Mouse (Mus musculus): ENCODE measurements around the gene Ndc80.
"Not testable (repeated sequence)": the region's sequence is repeated elsewhere in the genome, so short reads cannot be mapped to it uniquely, and the experiment has no call there.

Ndc80 gene

GRCm38 (mm10) chr17:71477481-71477880, 49.2 kb downstream of the Ndc80 start:
- no peak for DNase-seq

DNA sequence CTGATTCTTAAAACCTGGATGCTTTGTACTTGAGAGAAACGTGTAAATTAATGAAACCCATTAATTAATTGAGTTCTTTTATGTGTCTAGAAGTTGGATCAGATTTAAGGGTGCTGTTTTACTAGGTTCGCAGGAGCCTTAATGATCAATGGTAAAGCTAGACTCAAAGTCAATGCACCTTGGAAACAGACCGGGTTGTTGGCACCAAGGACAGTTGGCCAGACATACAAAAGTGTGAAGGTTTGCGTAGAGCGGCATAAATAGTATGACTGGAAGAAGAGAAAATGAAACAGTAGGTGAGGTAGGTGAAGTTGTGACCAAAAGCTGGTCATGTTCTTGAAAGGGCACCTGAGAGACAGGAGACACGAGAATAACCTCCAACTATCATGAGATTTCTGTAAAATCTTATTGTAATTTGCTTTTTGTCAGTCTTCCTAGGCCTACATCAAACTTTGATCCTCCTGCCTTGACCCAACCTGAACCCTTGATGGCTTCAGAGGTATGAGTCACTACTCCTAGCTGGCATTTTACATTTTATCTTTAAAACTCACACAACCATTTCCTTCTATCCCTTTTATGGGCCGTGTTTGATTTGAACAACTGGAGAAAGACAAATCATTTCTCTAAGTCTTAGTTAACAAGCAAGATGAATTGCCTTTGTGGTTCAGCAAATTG, 50.2 kb downstream of the Ndc80 start:
- DNase-seq, result no peak

DNA sequence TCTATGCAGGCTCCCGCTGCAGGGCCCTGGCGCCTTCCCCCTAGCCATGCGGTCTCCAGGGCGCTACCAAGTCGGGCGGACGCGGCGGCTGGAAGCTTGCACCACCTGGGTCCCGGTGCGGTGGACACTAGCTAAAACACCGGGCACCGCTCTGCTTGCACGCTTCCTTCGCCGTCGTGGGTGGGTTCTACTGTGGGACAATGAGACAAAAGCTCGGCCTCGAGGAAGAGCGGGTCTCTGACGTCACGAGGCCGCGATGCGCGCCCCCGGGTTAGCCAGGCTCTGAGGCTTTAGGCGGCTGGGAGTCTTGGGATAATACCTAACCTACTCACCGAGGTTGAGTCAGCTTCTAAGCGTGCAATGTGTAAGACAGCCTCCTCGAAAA, 51.0 kb downstream of the Ndc80 start:
- DNase-seq, result peak; percentile 48 to 74

- DNase-seq, result peak; percentile 95 to 96
Measured at GRCm38 (mm10) chr17:71474762-71475704, 51.6 kb downstream of the Ndc80 start, which contains the start of gene Smchd1. Gene Smchd1, minus strand, starts transcription at chr17:71475343.

DNA sequence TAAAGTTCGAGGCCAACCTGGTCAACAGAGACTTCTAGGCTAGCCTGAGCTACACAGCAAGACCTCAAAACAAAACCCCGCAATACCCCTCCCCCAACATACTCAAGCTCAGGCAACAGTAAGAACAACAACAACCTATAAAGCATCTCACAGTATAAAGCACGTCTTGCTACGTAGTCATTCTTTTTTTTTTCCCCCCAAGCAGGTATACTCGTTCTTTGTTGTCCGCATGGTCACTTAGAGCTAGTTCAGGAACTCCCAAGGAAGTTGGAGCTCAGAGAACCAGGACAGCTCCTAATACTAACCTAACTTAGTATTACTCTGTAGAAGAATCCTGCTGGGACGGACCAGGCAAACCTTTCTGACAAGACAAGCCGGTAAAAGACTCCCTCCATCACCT, 52.5 kb downstream of the Ndc80 start:
- no peak for DNase-seq

GRCm38 (mm10) chr17:71471261-71471660, 55.4 kb downstream of the Ndc80 start:
- DNase-seq, result no peak

DNA sequence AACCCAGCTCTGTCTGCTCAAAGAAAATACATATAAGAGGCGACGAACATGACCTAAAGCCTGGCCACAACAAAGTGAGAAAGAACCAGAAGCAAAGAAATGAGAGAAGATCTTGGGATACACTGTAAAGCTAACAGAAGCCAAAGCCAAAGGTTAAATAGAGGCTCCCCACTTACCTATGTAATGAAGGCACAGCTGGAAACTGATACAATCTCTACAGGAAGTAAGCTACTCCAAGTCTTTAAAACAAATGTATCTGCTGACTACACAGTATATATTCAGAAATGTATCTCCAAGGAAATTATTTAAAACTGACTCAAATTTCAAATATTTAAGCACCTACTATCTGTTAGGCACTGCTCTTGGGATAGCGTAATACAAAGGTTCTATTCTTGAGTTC, 66.3 kb downstream of the Ndc80 start:
- no peak for DNase-seq

DNA sequence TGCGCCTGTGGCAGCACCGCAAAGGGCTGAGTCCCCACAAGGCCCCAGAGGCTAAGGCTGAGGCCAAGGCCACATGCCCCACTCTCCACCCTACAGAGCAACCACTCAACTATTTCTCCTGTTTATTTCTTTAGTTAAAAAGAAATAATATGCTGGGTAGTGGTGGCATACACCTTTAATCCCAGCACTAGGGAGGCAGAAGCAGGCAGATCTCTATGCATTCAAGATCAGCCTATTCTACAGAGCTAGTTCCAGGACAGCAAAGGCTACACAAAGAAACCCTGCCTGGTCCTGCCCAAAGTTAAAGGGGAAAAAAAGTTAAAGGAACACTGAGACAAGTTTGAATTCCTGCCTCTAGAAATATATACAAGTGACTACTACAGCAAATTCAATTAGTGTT, 66.8 kb downstream of the Ndc80 start, which contains the start of gene Gm4707:
Gm4707 (minus strand) TSS at position 101 of the 400 bp plus-strand sequence.
- DNase-seq, result no peak

- DNase-seq, result not testable (repeated sequence)
Measured at GRCm38 (mm10) chr17:71457361-71457760, 69.3 kb downstream of the Ndc80 start.
